Mouse (Mus musculus) heart, adult 2 months (tissue): ENCODE results near the gene Gda.

ENCODE experiments used
- CTCF ChIP-seq: fragments of 200-600 bp; IDR thresholded peaks from 2 replicates; pipeline ENCODE4 v1.8.1; 2022; ENCODE audit warnings: antibody characterized with exemption, mild to moderate bottlenecking, moderate library complexity
- POLR2A ChIP-seq: fragments of 200-500 bp; IDR thresholded peaks from 2 replicates; pipeline ENCODE4 v1.6.1; 2011; ENCODE audit warnings: mild to moderate bottlenecking, low read depth, low read length, control low read depth; ENCODE audit not compliant: insufficient read depth

DNA sequence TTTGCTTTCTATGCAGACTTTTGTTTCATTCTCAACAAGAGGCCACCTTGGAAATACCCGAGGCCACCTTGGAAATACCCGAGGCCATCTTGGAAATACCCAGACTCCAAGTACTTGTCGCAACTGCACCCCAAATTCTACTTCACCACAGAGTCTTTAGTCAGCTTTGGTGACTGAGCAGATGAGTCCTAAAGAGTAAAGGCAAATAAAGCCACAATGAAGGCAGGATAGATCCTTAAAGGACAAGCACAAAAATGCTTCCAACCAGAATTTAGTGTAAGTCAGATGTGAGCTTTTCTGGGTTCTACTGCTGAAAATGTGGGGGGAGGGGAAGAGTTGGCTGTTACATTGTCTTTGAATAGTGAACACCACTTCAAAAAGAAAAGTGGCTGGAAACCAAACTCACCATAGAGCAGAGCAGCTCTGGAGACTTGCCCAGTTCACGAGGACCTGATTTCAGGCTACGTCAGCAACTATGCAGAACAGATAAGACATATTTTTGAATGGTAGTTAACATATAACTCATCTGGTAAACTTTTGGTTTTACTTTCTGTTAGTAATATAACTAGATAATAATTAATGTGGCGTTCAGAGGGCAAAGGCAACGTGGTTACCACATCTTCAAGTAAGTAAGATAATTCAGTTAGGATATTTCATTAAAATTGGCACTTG, 34.5 kb upstream of the Gda start:
- TF ChIP-seq CTCF (no peak), POLR2A (no peak)
